Mouse (Mus musculus): ENCODE results near the gene Trpc6.

Gene Trpc6

DNA sequence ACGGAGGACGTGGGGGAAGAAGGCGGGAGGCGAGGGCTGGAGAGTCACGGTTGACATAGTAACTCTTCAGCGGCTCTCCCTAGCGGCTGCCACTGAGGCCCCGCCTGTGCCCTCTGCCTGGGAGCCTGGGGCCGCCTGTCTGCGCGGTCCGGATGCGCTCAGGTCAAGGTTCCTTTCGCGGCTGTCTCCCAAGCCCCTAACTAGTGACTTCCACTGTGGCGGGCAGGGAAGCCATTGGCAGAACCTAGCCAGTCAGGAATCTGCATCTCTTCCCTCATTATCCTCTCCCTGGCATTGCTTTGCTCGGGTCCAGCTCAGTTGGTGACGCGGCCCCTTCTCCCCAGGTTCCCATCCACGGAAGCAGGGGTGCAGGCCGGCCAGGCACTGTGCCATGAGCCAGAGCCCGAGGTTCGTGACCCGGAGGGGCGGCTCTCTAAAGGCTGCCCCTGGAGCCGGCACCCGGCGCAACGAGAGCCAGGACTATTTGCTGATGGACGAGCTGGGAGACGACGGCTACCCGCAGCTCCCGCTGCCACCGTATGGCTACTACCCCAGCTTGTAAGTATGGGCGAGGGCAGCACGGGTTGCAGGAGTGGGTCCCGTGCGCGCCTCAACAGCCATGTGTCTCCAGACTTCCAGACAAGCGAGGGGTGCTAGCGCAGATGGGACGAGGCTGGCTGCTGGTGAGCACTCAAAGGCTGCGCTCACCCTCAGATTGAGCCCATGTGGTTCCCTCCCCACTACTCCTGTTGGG is at the start of gene Trpc6:
Gene Trpc6, plus strand, starts transcription at position 102 of the 754 bp plus-strand sequence.
- no peak for DNase-seq (ENCODE audit: low spot score)

DNA sequence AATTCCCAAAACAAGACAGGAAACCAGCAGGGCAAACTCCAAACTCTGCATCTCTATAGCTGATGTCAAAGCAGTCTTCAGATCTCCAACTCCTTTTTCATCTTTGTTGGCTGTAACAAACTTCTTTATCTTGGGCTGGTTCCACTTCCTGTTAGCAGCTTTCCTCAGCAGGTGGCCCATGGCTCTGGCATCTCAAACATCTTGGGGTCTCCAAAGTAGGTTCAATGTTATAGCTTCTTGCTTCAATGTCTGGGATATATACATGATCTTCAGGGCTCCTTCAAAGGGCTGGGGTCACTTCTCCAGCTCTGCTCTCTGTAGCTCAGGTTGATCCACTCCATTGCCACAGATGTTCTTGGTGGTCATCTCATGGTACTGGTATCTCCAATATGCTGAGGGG is 23.0 kb upstream of the Trpc6 start:
- no peak for DNase-seq (ENCODE audit: low spot score)

- DNase-seq (ENCODE audit: low spot score): no peak
Measured at GRCm38 (mm10) chr9:8533670-8534069, 10.3 kb upstream of the Trpc6 start.

GRCm38 (mm10) chr9:8545236-8545635 is 1.3 kb downstream of the Trpc6 start:
- no peak for DNase-seq (ENCODE audit: low spot score)

GRCm38 (mm10) chr9:8558574-8558973 is 14.6 kb downstream of the Trpc6 start:
- DNase-seq (ENCODE audit: low spot score): no peak

GRCm38 (mm10) chr9:8592618-8593017 is 48.7 kb downstream of the Trpc6 start:
- DNase-seq (ENCODE audit: low spot score): no peak

DNA sequence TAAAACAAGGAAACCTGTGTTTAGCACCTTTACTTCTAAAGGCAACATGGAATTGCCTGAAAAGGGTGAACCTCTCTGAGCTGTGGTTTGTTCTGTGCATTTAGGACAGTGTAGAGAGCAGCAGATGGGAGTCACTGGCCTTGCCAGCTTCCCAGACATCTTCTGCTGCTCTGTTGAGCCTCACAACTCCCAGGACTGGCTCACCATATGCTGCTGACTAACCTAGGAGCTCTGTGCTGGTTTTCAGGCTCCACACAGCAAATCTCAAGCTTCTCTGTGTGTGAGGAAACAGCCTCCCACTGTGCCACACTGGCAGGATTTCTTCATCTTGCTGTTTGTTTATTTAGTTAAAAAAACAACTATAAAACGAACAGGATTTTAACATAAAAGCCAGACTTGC is 53.1 kb downstream of the Trpc6 start:
- no peak for DNase-seq (ENCODE audit: low spot score)

GRCm38 (mm10) chr9:8606816-8607491 is 63.0 kb downstream of the Trpc6 start:
- no peak for DNase-seq (ENCODE audit: low spot score)

DNA sequence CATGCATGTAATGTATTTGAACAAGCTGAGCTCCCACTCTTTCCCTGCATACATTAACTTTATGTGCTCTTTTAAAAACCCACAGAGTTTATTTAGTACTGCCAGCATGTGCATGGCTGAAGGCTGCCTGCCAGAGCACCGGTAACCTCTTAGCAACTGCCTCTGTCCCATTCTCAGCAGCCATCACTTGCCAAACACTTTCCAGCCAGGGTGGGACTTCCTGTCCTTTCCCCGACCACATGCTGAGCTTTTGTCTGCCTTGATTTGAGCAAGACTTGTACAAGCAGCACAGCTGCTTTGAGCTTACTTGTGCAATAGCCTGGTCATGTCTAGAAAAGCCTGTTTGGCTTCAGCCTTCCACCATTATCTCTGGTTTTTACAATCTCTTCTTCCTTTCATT is 90.4 kb downstream of the Trpc6 start:
- no peak for DNase-seq (ENCODE audit: low spot score)

GRCm38 (mm10) chr9:8643453-8643852 is 99.5 kb downstream of the Trpc6 start:
- no peak for DNase-seq (ENCODE audit: low spot score)

- no peak for DNase-seq (ENCODE audit: low spot score)
Measured at GRCm38 (mm10) chr9:8655347-8655746, 111.4 kb downstream of the Trpc6 start.

GRCm38 (mm10) chr9:8672944-8673343 is 129.0 kb downstream of the Trpc6 start:
- no peak for DNase-seq (ENCODE audit: low spot score)

GRCm38 (mm10) chr9:8676607-8677006 is 132.7 kb downstream of the Trpc6 start:
- DNase-seq (ENCODE audit: low spot score): no peak

DNA sequence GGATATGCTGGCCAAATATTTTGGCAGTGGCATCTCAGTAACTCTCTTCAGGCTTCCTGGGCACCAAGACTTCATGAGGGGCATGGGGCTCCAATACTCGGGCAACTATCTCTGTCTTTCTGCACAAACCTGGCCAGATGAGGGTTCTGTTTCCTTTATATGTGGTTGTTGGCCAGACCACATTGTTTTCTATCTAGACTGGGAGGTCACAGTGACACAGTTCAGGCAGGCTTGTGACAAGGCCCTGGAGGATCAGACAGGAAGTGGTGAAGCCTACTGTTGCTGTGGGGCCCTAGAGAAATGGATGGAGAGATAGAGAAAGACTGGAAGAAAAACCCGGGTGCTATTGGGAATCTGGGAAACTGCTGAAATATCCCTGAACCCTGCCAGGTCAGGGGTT is 149.2 kb downstream of the Trpc6 start:
- no peak for DNase-seq (ENCODE audit: low spot score)

DNA sequence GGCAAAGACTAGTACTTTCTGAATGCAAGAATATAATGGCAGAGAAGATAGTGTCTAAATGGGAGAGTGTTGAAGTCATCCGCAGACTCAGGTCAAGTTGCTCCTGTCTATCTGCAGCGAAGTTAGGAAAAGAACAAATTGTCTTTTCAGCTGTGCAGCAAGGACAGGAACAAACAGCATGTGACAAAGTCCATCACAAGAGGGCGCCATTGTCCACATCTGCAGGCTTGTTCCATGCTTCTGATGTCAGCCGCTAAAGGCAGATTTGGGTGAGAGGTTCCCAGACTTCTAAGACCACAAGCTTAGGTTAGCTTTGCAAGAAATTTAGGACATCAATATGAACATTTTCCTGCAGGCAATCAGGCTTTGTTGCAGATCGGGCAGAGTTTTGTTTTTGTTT is 156.7 kb downstream of the Trpc6 start:
- DNase-seq (ENCODE audit: low spot score): no peak

DNA sequence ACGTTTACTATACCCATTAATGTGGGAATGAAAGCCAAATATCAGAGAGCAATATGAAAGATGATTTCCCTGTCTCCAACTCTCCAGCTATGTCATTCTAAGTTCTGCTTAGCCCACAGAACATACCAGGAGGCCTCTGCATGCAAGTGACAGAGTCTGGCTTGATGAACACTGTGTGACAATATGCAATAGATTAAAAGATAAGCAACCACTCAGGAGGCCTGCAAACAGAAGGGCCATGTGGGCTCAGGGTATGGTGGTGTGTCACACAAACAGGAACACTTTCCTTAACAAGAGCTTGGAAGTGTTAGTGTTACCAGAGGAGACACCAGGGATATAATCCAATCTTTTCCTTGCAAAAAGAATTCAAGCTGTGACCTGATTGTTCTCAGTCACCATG is 159.6 kb downstream of the Trpc6 start:
- no peak for DNase-seq (ENCODE audit: low spot score)

- DNase-seq (ENCODE audit: low spot score): no peak
Measured at GRCm38 (mm10) chr9:8703956-8704355, 160.0 kb downstream of the Trpc6 start.

GRCm38 (mm10) chr9:8710052-8710739 is 166.3 kb downstream of the Trpc6 start:
- DNase-seq (ENCODE audit: low spot score): no peak

DNA sequence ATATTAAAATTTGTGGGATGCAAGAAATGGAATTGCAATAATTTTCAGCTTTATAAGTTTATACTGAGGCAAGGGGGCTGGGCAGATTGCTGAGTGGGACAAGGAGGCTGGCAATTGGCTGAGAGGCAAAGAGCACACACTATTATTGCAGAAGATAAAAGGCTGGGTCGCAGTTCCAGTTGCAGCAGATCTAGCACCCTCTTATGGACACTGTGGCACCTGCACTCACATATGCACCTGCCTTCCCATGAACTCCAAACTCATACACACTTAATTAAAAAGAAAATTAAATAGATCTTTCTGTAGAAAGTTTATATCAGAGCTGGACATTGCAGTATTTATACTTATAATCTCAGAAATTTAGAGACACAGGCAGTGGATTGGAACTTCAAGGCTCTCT is 175.1 kb downstream of the Trpc6 start:
- DNase-seq (ENCODE audit: low spot score): no peak

- DNase-seq (ENCODE audit: low spot score): no peak
Measured at GRCm38 (mm10) chr9:8729056-8729455, 185.1 kb downstream of the Trpc6 start.

All from T-cell, adult 2 months (primary cell).